14 mouse cellular contexts compared by ENCODE assay signal in genomic region chr16:24453536-24453935, GRCm38 (mm10).
"Had no signal": no experiment of that assay in that cellular context is flagged by ENCODE, and none has a peak within 500 bp of the region (broad histone marks: within the 10 kb centered on the region; RNA-seq: fewer than 3 reads in every experiment).

No protein-coding gene starts in this region.

- ATAC-seq: liver, postnatal 0 days; midbrain, embryonic 15.5 days had no signal

- H3K4me2 ChIP-seq: limb, embryonic 12.5 days; liver, embryonic 13.5 days; midbrain, embryonic 11.5 days; midbrain, embryonic 15.5 days; neural tube, embryonic 12.5 days had no signal

- H3K4me1 ChIP-seq: midbrain, embryonic 15.5 days had no signal

- H3K9me3 ChIP-seq: limb, embryonic 12.5 days; liver, embryonic 13.5 days; megakaryocyte, embryonic 14.5 days; midbrain, embryonic 15.5 days; neural tube, embryonic 12.5 days had no signal

- H3K36me3 ChIP-seq: midbrain, embryonic 15.5 days; neural tube, embryonic 12.5 days had no signal

- H3K4me3 ChIP-seq: layer of hippocampus, adult 2 months; limb, embryonic 12.5 days; liver, embryonic 13.5 days; megakaryocyte, embryonic 14.5 days; midbrain, embryonic 15.5 days; neural tube, embryonic 12.5 days had no signal

- H3K27ac ChIP-seq: layer of hippocampus, adult 2 months; limb, embryonic 12.5 days; liver, embryonic 13.5 days; macrophage; midbrain, embryonic 15.5 days; neural tube, embryonic 12.5 days had no signal

- H3K9ac ChIP-seq: limb, embryonic 12.5 days; liver, embryonic 13.5 days; liver, postnatal 0 days; midbrain, embryonic 15.5 days; neural tube, embryonic 12.5 days had no signal

- DNase-seq: kidney, postnatal 10 days; kidney, postnatal 4 days; liver; liver, embryonic 13.5 days; liver, postnatal 0 days; thymus, adult 18-20 months; thymus, postnatal 14 days had no signal

- H3K27me3 ChIP-seq: limb, embryonic 12.5 days; liver, embryonic 13.5 days; midbrain, embryonic 15.5 days; neural tube, embryonic 12.5 days had no signal
